Mouse (Mus musculus): ENCODE measurements at regions not wholly inside any gene's neighbourhood (a gene's known extent, or its start where the extent isn't known, plus 50 kb on each side); places are given as distances from the start of the nearest gene placed in this dataset.

- no peak for ATAC-seq (ENCODE audit: low FRiP score, low read depth)
- Histone ChIP-seq H3K36me3 (no peaks in the 10 kb centered on the region), H3K4me2 (replicated peaks) (no peak overlapping the region), H3K27ac (replicated peaks) (no peak overlapping the region), H3K9ac (replicated peaks) (no peak overlapping the region), H3K9me3 (no peaks in the 10 kb centered on the region), H3K4me3 (no peak overlapping the region), H3K27me3 (0 out of 2 replicates have a peak, but pooled peaks cover 4% of the 10 kb centered on the region), H3K4me1 (0 out of 2 replicates have a peak, but pooled peaks cover 6% of the 10 kb centered on the region)
- WGBS: 78% methylated on average over 8 of the region's 8 CpGs
Observed at GRCm38 (mm10) chr5:119350325-119350915, 320.0 kb upstream of the Tbx3 start.

GRCm38 (mm10) chr5:119355471-119355870 is 315.0 kb upstream of the Tbx3 start:
- Histone ChIP-seq H3K4me3 (no peak overlapping the region), H3K4me1 (no peaks in the 10 kb centered on the region), H3K9me3 (no peaks in the 10 kb centered on the region), H3K27me3 (no peaks in the 10 kb centered on the region), H3K4me2 (replicated peaks) (no peak overlapping the region), H3K9ac (replicated peaks) (no peak overlapping the region), H3K27ac (replicated peaks) (no peak overlapping the region), H3K36me3 (no peaks in the 10 kb centered on the region)
- ATAC-seq (ENCODE audit: low FRiP score, low read depth): no peak
- WGBS: 92% methylated on average over 10 of the region's 10 CpGs

- Histone ChIP-seq H3K4me3 (no peak overlapping the region), H3K4me1 (no peaks in the 10 kb centered on the region), H3K9ac (replicated peaks) (no peak overlapping the region), H3K9me3 (no peaks in the 10 kb centered on the region), H3K36me3 (no peaks in the 10 kb centered on the region), H3K27me3 (no peaks in the 10 kb centered on the region), H3K4me2 (replicated peaks) (no peak overlapping the region), H3K27ac (replicated peaks) (no peak overlapping the region)
- ATAC-seq (ENCODE audit: low FRiP score, low read depth): no peak
- WGBS: 81% methylated on average over 5 of the region's 5 CpGs
Observed at GRCm38 (mm10) chr5:119356051-119356450, 314.4 kb upstream of the Tbx3 start.

DNA sequence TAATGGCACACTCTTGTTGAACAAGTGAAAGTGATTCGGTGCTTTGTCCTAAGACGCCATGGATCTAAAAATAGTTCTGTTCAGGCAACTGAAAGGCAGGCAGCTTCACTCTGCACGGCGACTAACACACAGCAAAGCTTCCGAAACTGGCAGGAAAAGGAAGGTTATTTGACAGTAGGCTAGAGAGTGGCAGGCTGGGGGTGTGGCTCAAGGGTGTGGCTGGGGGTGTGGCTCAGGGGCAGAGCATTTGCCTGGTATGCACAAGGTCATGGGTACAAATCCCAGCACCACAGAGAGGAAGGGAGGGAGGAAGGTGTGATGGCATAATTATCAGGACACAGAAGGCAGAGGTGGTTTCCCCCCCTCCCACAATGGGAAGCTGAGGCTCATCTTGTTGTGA is 310.8 kb upstream of the Tbx3 start:
- Histone ChIP-seq H3K4me1 (no peaks in the 10 kb centered on the region), H3K9me3 (no peaks in the 10 kb centered on the region), H3K9ac (replicated peaks) (no peak overlapping the region), H3K36me3 (no peaks in the 10 kb centered on the region), H3K27ac (replicated peaks) (no peak overlapping the region), H3K27me3 (peaks cover 19% of the 10 kb centered on the region), H3K4me2 (replicated peaks) (no peak overlapping the region), H3K4me3 (no peak overlapping the region)
- 78% methylated on average over 5 of the region's 5 CpGs for WGBS
- no peak for ATAC-seq (ENCODE audit: low FRiP score, low read depth)

- Histone ChIP-seq H3K36me3 (no peaks in the 10 kb centered on the region), H3K4me3 (no peak overlapping the region), H3K9ac (replicated peaks) (no peak overlapping the region), H3K9me3 (no peaks in the 10 kb centered on the region), H3K4me2 (replicated peaks) (no peak overlapping the region), H3K4me1 (no peaks in the 10 kb centered on the region), H3K27ac (replicated peaks) (no peak overlapping the region), H3K27me3 (peaks cover 19% of the 10 kb centered on the region)
- no peak for ATAC-seq (ENCODE audit: low FRiP score, low read depth)
- 91% methylated on average over 2 of the region's 2 CpGs for WGBS
Observed at GRCm38 (mm10) chr5:119360351-119360750, 310.1 kb upstream of the Tbx3 start.

- H3K27ac ChIP-seq (replicated peaks): no peak overlapping the region
- peaks cover 19% of the 10 kb centered on the region for H3K27me3 ChIP-seq
- no peaks in the 10 kb centered on the region for H3K4me1 ChIP-seq
- no peaks in the 10 kb centered on the region for H3K9me3 ChIP-seq
- 85% methylated on average over 6 of the region's 6 CpGs for WGBS
- no peak overlapping the region for H3K9ac ChIP-seq (replicated peaks)
- ATAC-seq (ENCODE audit: low FRiP score, low read depth): no peak
- H3K36me3 ChIP-seq: no peaks in the 10 kb centered on the region
- H3K4me3 ChIP-seq: no peak overlapping the region
- H3K4me2 ChIP-seq (replicated peaks): no peak overlapping the region
Observed at GRCm38 (mm10) chr5:119361406-119362044, 308.9 kb upstream of the Tbx3 start.

DNA sequence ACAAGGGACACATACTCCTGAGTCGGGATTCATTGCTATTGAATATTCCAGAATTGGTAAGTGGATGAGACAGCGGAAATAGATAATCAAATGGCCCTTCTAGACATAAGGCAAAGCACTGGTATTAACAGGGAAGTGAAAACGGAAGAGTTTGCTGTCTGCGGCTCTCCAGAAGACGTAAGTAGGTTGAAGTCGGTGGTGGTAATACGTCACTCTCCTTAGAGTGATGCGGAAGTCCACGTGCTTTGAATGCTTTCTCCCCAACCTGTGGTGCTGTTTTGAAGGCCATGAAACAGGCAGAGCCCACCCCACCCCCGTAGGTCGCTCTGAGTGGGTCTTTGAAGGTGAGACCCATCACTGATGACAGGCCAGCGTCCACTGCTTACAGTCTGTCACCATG is 308.0 kb upstream of the Tbx3 start:
- H3K36me3 ChIP-seq: no peaks in the 10 kb centered on the region
- H3K27me3 ChIP-seq: peaks cover 28% of the 10 kb centered on the region
- H3K4me1 ChIP-seq: no peaks in the 10 kb centered on the region
- H3K9me3 ChIP-seq: no peaks in the 10 kb centered on the region
- H3K9ac ChIP-seq (replicated peaks): no peak overlapping the region
- H3K4me3 ChIP-seq: no peak overlapping the region
- no peak overlapping the region for H3K27ac ChIP-seq (replicated peaks)
- no peak overlapping the region for H3K4me2 ChIP-seq (replicated peaks)
- ATAC-seq (ENCODE audit: low FRiP score, low read depth): no peak
- 82% methylated on average over 12 of the region's 12 CpGs for whole genome bisulfite sequencing

DNA sequence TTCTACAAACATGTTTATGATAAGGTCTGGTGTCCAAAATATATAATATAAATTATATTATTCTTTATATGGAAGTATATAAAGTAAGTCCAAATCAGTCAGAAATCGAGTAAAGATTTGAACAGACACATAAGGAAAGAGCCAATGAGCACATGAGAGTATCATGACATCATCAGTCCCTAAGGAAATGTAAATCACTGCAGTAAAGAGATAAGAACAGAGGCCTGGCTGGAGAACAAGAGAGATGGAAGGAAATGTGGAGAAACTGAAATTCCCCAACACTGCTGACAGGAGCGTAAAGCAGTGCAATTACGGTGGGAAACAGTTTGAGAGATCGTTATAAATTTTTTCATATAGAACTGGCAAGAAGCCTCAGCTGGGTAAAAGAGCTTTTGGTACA is 306.2 kb upstream of the Tbx3 start:
- Histone ChIP-seq H3K9ac (replicated peaks) (no peak overlapping the region), H3K4me3 (no peak overlapping the region), H3K9me3 (no peaks in the 10 kb centered on the region), H3K36me3 (no peaks in the 10 kb centered on the region), H3K4me2 (replicated peaks) (no peak overlapping the region), H3K27ac (replicated peaks) (no peak overlapping the region), H3K27me3 (peaks cover 41% of the 10 kb centered on the region), H3K4me1 (no peaks in the 10 kb centered on the region)
- no peak for ATAC-seq (ENCODE audit: low FRiP score, low read depth)
- WGBS: 86% methylated on average over 4 of the region's 4 CpGs

DNA sequence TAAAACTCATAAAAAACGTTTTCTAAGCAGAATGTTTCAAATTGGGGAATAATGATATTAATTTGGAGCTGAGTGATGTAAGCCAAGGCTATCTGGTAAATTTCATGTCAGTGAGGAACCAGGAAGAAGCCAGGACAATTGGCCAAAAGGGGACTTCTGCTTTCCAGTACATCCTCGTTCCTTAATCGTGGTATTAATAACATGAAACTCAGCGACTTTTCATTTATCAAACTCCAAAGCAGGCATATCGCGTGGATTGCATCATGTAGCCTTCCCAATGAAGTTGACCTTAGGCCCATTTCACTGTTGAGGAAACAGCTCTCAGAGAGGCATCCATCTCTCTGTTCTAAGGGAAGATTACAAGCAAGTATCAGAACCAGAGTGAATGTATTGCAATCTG is 305.3 kb upstream of the Tbx3 start:
- WGBS: 89% methylated on average over 6 of the region's 6 CpGs
- H3K27me3 ChIP-seq: peaks cover 50% of the 10 kb centered on the region
- no peaks in the 10 kb centered on the region for H3K9me3 ChIP-seq
- no peak overlapping the region for H3K4me3 ChIP-seq
- no peaks in the 10 kb centered on the region for H3K4me1 ChIP-seq
- ATAC-seq (ENCODE audit: low FRiP score, low read depth): no peak
- no peaks in the 10 kb centered on the region for H3K36me3 ChIP-seq
- H3K27ac ChIP-seq (replicated peaks): no peak overlapping the region
- no peak overlapping the region for H3K9ac ChIP-seq (replicated peaks)
- no peak overlapping the region for H3K4me2 ChIP-seq (replicated peaks)

DNA sequence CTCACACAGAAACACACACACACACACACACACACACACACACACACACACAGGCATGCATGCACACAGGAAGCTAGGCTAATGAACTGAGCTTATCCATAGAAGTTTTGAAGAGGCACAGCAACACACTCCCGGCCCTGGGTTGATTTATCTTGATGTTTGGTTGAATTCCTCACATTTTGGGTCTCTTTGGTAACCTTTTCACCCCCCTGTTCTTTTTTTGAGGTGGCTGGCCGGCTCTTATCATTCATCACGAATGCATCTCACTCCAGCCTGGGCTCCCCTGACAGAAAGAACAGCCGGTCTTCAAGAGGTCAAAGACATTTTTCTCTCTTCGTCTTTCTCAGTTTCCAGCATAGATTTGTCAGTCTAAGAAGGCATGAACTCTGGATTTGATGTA is 304.2 kb upstream of the Tbx3 start:
- H3K4me3 ChIP-seq: no peak overlapping the region
- ATAC-seq (ENCODE audit: low FRiP score, low read depth): no peak
- no peak overlapping the region for H3K4me2 ChIP-seq (replicated peaks)
- H3K9ac ChIP-seq (replicated peaks): no peak overlapping the region
- peaks cover 55% of the 10 kb centered on the region for H3K27me3 ChIP-seq
- H3K36me3 ChIP-seq: no peaks in the 10 kb centered on the region
- peaks cover 5% of the 10 kb centered on the region; the same call in 1 of the 2 replicates for H3K4me1 ChIP-seq
- H3K27ac ChIP-seq (replicated peaks): no peak overlapping the region
- 61% methylated on average over 5 of the region's 5 CpGs for WGBS
- no peaks in the 10 kb centered on the region for H3K9me3 ChIP-seq

GRCm38 (mm10) chr5:119370481-119370880 is 300.0 kb upstream of the Tbx3 start:
- WGBS: 22% methylated on average over 12 of the region's 12 CpGs
- no peaks in the 10 kb centered on the region for H3K36me3 ChIP-seq
- no peak for ATAC-seq (ENCODE audit: low FRiP score, low read depth)
- peaks cover 67% of the 10 kb centered on the region for H3K27me3 ChIP-seq
- peak overlapping the region; percentile 45 for H3K4me2 ChIP-seq (replicated peaks)
- H3K9me3 ChIP-seq: no peaks in the 10 kb centered on the region
- peak overlapping the region; percentile 28; the same call in 1 of the 2 replicates for H3K9ac ChIP-seq (replicated peaks)
- no peak overlapping the region for H3K27ac ChIP-seq (replicated peaks)
- peaks cover 5% of the 10 kb centered on the region; the same call in 1 of the 2 replicates for H3K4me1 ChIP-seq
- peak overlapping the region; percentile 14; the same call in 1 of the 2 replicates for H3K4me3 ChIP-seq

DNA sequence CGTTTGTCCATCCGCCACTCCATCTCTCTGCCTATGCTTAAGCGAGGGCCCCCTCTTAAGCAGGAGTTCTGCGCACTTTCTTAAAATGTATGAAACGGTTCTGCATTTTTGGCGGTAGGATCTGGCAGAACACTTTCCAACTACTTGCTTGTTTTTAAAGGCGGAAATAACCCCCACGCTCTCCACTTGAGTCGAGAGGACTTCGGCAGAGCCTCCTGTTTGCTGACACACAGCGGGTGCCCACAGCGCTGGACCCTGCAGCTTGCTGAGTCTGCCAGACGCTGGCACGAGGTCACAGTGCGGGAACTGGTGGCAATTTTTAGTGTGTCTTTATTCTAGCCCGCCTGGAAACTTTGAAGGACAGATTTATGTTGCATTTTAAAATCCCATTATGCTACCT is 299.5 kb upstream of the Tbx3 start:
- peak overlapping the region; percentile 28; the same call in 1 of the 2 replicates for H3K9ac ChIP-seq (replicated peaks)
- no peaks in the 10 kb centered on the region for H3K36me3 ChIP-seq
- H3K27ac ChIP-seq (replicated peaks): no peak overlapping the region
- 13% methylated on average over 16 of the region's 16 CpGs for WGBS
- H3K4me1 ChIP-seq: peaks cover 5% of the 10 kb centered on the region; the same call in 1 of the 2 replicates
- no peak for ATAC-seq (ENCODE audit: low FRiP score, low read depth)
- H3K27me3 ChIP-seq: peaks cover 72% of the 10 kb centered on the region
- H3K9me3 ChIP-seq: no peaks in the 10 kb centered on the region
- H3K4me3 ChIP-seq: peak overlapping the region; percentile 14; the same call in 1 of the 2 replicates
- peak overlapping the region; percentile 45 for H3K4me2 ChIP-seq (replicated peaks)

Data from midbrain, embryonic 12.5 days (tissue).